Mouse (Mus musculus) thymus, postnatal 4 days (tissue): ENCODE results near the gene Crhr2.

ENCODE experiments used
- DNase-seq: peaks from one replicate; pipeline ENCODE4 v3.0.0; 2021

Crhr2 gene

GRCm38 (mm10) chr6:55132794-55133193 is at the start of gene Crhr2:
TSS of gene Crhr2 (minus strand) at chr6:55133016.
- DNase-seq = no peak

DNA sequence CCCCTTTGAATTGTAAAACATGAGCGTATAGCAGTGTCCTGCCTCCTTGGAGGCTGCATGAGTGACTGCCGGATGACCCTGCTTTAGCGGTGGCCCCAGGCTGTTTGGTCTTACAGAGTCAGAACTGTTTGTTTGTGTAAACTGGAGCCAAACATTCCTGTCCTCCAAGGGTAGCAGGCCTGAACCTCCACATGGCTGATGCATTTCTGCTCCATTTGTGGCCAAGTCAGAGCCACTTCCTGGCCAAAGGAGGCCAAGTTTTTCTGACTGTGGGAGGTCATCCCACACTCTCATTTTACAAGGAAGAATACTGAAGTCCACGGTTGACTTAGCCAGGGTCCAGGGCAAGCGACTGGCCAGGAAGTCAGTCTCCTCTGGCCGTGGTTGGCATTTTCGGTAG is 46.7 kb upstream of the Crhr2 start:
- DNase-seq = no peak

- peak; percentile 65 for DNase-seq
Measured at GRCm38 (mm10) chr6:55177060-55177732, 44.4 kb upstream of the Crhr2 start.

DNA sequence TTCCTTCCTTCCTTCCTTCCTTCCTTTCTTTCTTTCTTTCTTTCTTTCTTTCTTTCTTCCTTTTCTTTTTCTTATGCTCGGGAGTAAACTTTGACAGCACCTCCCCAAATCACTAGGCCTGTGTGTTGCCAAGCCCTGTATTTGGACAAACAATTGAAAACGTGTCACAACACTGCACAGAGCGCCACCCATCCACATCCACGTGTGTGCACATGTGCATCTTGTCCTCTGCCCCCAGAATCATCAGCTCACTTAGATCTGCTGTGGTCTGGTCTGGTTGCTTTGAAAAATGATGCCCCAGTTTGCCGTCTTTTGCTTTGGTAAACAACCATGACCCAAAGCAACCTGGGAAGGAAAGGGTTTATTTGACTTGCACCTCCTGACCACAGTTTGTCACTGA is 43.1 kb upstream of the Crhr2 start:
- DNase-seq = no peak

GRCm38 (mm10) chr6:55175456-55175855 is 42.6 kb upstream of the Crhr2 start:
- DNase-seq = no peak

- DNase-seq = no peak
Measured at GRCm38 (mm10) chr6:55174741-55175181, 41.9 kb upstream of the Crhr2 start, which contains the start of gene Inmt. TSS of gene Inmt (minus strand) at chr6:55175043.

GRCm38 (mm10) chr6:55173941-55174349 is 41.1 kb upstream of the Crhr2 start:
- no peak for DNase-seq

DNA sequence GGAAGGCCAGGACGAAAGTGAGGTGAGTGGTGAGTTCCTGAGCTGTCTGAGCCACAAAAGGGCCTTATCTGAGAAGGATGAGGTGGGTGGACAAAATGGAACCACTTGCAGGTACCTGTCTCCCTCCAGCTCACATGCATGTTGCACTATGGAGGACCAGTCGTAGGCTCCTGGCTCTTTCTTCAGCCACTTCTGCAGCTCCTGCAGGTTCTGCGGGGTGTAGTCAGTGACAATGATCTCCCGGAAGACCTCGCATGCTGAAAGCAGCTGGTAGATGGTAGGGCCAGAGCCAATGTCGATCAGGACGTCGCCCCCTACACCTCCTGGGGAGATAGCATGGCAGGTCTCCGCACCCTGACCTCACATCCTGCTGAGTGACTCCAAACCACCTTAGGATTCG is 40.4 kb upstream of the Crhr2 start:
- DNase-seq = no peak

DNA sequence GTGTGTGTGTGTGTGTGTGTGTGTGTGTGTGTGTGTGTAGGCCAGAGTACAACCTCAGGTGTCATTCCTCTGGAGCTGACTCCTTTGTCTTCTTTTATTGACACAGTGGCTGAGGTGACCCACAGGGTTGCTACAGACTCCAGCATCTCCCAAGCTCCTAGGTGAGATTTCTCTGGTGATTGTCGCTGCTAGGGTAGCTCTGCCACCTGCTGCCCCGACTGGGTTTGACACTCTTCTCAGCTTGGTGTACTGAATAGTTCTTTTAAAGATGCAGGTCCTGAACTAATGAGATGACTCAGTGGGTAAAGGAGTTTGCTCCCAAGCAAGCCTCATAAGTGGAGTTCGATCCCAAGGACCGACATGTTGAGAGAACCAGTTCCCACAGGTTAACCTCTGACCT is 38.8 kb upstream of the Crhr2 start:
- no peak for DNase-seq

- no peak for DNase-seq
Measured at GRCm38 (mm10) chr6:55169818-55170217, 37.0 kb upstream of the Crhr2 start.

GRCm38 (mm10) chr6:55166777-55167463 is 34.1 kb upstream of the Crhr2 start:
- peak; percentile 79 for DNase-seq

- no peak for DNase-seq
Measured at GRCm38 (mm10) chr6:55163046-55163584, 30.3 kb upstream of the Crhr2 start.

GRCm38 (mm10) chr6:55161311-55161761 is 28.5 kb upstream of the Crhr2 start:
- DNase-seq = no peak

- DNase-seq = no peak
Measured at GRCm38 (mm10) chr6:55159256-55159655, 26.4 kb upstream of the Crhr2 start.

DNA sequence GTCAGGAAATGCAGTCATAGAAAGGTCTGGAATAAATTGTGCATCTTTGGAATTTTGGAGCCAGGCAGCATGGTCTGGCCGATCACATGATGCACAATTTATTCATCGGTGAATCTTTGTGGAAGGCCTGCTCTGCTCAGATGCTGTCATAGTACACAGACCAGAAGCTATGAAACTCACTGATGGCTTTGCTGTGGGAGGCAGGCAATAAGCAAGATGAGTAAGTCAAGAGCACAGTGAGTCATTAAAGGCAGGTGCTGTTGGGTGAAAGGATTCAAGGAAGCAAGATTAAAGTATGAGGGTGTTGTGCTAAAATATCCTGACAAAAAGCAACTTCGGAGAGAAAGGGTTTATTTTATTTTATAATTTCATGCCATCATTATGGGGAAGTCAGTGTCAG is 19.4 kb upstream of the Crhr2 start:
- DNase-seq = no peak

DNA sequence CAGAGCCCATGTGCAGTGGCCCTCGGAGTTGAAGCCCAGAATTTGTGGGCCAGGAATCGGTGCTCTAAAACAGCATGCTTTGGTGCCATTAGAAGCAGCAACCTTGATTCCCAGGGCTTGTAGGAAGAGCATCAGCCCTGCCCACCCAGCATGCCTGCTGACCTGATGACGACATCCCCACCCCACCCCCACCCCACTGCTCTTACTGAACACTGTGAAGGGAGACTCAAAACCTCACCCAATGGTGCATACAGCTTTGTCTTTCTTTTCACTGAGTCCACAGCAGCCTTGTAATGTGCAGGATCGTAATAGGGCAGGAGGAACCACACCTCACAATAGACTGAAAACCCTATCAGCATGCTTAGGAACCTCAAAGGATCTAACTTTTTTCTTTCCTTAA is 13.3 kb upstream of the Crhr2 start:
- no peak for DNase-seq

GRCm38 (mm10) chr6:55145285-55145684 is 12.5 kb upstream of the Crhr2 start:
- no peak for DNase-seq

- no peak for DNase-seq
Measured at GRCm38 (mm10) chr6:55138343-55138742, 5.5 kb upstream of the Crhr2 start.

DNA sequence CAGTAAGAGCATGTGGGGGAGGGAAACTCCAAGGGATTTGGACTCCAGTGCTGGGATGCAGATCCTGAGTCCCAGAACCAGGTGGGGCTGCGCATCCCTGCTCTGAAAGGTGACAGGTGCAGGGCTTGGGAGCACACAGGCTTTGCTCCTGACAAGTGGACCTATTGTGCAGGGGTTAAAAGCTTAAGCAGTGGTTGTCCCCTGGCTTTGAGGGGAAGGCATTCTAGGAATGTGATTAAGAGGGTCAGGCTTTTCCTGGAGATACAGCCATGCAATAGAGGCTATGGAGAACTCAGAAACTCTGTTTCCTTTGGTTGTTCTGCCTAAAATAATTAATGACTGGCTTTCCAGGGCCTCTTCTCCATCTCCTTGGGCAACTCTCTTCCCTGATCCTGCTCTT is 609 bp upstream of the Crhr2 start:
- no peak for DNase-seq

- DNase-seq = no peak
Measured at GRCm38 (mm10) chr6:55131301-55131700, 1.5 kb downstream of the Crhr2 start.

DNA sequence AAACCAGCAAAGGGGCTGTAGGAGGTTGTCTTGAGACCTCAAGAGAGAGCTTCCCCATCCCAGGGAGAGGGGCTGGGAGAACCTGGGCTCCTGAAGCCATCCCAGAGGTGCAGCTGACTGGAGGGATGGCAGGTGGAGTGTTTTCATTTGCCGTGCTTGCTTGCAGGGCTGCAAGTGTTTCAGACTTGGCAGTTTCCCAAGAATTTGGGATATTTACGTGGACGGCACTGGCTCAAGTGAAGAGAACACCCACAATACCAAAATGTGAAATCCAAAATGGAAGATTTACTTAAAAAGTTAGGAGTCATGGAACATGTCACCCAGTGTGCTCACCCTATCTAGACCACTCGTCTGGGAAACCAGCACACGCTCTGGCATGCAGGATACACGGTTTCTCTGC is 2.2 kb downstream of the Crhr2 start:
- no peak for DNase-seq

- no peak for DNase-seq
Measured at GRCm38 (mm10) chr6:55128391-55128790, 4.4 kb downstream of the Crhr2 start.

DNA sequence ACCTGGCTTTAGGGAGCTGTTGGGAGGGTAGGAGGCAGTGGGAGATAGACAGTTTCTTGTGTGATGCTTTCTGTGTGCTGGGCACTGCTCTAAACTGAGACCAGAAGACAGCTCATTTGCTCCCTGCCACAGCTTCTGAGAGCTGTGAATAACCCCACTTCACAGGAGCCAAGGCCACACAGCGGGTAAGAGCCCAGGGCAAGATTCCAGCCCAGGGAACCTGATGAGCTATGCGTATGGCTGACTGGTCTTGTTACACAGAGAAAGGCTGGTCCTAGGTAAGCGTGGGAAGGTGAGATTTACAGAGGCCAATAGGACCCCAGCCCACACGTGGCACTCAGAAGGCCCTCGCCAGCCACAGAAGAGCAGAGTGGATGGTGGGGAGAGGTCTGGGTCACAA is 6.2 kb downstream of the Crhr2 start:
- DNase-seq = no peak

DNA sequence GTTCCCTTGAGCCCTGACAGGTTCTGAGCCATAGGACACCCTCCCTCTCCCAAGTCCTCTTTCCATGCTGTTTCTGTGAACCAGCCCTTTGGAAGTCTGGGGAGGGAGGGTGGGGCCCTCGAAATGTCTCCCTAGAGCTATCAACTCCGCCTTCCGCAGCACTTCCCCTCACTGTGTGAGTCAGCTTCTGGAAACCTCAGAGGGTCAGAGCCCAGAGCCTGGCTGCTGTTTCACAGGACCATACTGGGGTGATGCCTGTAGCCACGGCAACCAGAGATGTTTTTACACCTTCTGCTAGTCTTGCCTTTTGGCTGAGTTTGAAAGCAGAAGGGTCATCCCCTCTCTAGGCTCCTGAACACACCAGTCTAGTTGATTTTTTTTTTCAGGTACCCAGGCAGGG is 9.8 kb downstream of the Crhr2 start:
- no peak for DNase-seq
